Mouse (Mus musculus) forebrain, embryonic 11.5 days (tissue): Measurements from ENCODE around the gene Gm45140. TPM values are rescaled to one million over a fixed set of nuclear protein-coding genes. Genes with fewer than 3 reads are reported as not detected.

Experiments
- ATAC-seq: fragments of 200-750 bp; cut with Nextera tagmentation; replicated peaks from 2 replicates; pipeline ENCODE4 v1.8.0; 2017; ENCODE audit warnings: moderate TSS enrichment; ENCODE audit not compliant: low FRiP score
- DNase-seq: peaks from one replicate; pipeline ENCODE4 v3.0.0-alpha.2; 2017; ENCODE audit warnings: low spot score
- H3K27ac ChIP-seq: fragments of 300-500 bp; sonication (generic); 2 replicates; pipeline ENCODE4 v1.5.1; 2014; ENCODE audit warnings: low read depth, low read length
- H3K27me3 ChIP-seq: fragments of 300-500 bp; sonication (generic); 2 replicates; pipeline ENCODE4 v1.6.1; 2014; ENCODE audit warnings: mild to moderate bottlenecking, low read length, mixed read lengths; ENCODE audit not compliant: control insufficient read depth, insufficient read depth
- H3K36me3 ChIP-seq: fragments of 300-500 bp; sonication (generic); 2 replicates; pipeline ENCODE4 v1.6.1; 2014; ENCODE audit warnings: mild to moderate bottlenecking, low read length, moderate library complexity, mixed read lengths; ENCODE audit not compliant: control insufficient read depth, insufficient read depth
- H3K4me1 ChIP-seq: fragments of 300-500 bp; sonication (generic); replicated peaks from 2 replicates; pipeline ENCODE4 v1.6.1; 2014; ENCODE audit warnings: low read length, mixed read lengths; ENCODE audit not compliant: control insufficient read depth, insufficient read depth
- H3K4me2 ChIP-seq: fragments of 300-500 bp; sonication (generic); 2 replicates; pipeline ENCODE4 v1.6.1; 2014; ENCODE audit warnings: low read depth, mild to moderate bottlenecking, low read length, moderate library complexity, mixed read lengths; ENCODE audit not compliant: severe bottlenecking
- H3K4me3 ChIP-seq: fragments of 300-500 bp; sonication (generic); 2 replicates; pipeline ENCODE4 v1.5.1; 2014; ENCODE audit warnings: low read depth, low read length
- H3K9ac ChIP-seq: fragments of 300-500 bp; sonication (generic); 2 replicates; pipeline ENCODE4 v1.6.1; 2014; ENCODE audit warnings: low read length
- H3K9me3 ChIP-seq: fragments of 300-500 bp; sonication (generic); 2 replicates; pipeline ENCODE4 v1.6.1; 2016; ENCODE audit warnings: low read length, mixed read lengths; ENCODE audit not compliant: control insufficient read depth
- WGBS: fragments of 180-500 bp; shearing (Covaris S2); extraction: QIAGEN DNeasy Blood & Tissue Kit; methylation state at CpG from one replicate; pipeline ENCODE4 v1.1.7; 2014; 5-methylcytosine and 5-hydroxymethylcytosine counted together
- polyA plus RNA-seq: library from polyadenylated mRNA; unstranded; fragments of >200 nt; fragmentation: Nextera tagmentation; extraction: Ambion mirVana; gene quantifications from 2 replicates; pipeline ENCODE4 v1.2.1, GENCODE M21; 2014

Gm45140 gene
- polyA plus RNA-seq, 1 experiment from 2014 or later = 5.0 TPM

DNA sequence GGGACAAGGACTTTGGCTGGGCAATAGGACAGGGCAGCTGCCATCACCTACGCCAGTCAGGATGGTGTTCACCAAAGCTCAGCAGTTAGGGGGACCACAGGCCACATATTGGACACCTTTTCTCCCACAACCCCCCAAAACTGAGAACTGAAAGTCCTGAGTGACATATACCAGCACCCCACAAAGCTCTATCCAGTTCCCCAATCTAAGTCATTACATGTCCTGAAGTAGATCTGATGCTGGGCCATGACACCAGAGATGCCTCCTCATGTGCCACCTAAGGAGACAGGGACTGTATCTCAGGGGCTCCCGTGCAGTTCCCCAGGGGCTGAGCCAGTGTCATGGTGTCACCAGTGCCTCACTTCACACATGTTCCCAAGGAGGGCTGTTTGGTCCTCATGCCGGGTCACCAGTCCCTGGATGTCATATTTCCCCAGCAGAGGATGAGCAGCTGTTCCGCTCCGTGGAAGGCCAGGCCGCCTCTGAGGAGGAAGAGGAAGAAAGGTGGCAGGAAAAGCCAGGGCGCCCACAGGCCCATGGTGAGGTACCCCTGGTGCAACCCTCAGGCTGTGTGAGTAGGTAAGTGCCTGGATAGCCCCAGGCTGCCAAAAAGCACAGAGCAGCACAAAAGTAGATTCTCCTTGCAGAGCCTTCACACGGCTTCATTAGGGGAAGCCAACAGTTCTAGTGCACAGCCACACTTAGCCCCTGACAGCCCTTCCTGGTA is 85.2 kb downstream of the Gm45140 start:
- 87% methylated on average over 8 of the region's 8 CpGs for WGBS
- ATAC-seq (no peak), DNase-seq (no peak)
- H3K9ac ChIP-seq = no peak overlapping the region
- H3K36me3 ChIP-seq = no peaks in the 10 kb centered on the region
- no peaks in the 10 kb centered on the region for H3K27me3 ChIP-seq
- no peak overlapping the region for H3K4me3 ChIP-seq
- no peaks in the 10 kb centered on the region for H3K4me1 ChIP-seq
- H3K4me2 ChIP-seq = no peak overlapping the region
- H3K27ac ChIP-seq = no peak overlapping the region
- H3K9me3 ChIP-seq = no peaks in the 10 kb centered on the region

DNA sequence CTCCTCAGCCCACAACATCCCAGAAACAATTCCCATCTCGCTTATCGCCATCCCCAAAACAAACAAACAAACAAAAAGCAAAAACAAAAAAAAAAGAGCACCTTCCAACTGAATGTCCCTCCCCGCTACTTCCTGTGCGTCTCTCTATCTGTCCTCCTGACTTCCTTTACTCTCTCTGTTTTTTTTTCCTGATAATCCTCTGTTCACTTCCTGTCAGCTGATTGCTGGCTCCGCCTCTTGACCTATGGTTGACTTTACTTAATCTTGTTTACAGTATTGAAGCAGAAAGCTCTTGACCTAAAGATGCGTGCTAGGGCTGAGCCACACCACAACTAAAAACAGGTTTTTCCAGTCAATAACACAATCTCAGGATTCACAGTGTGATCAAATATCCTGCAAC is 87.1 kb downstream of the Gm45140 start:
- Histone ChIP-seq H3K4me1 (no peaks in the 10 kb centered on the region), H3K4me3 (no peak overlapping the region), H3K27me3 (no peaks in the 10 kb centered on the region), H3K9me3 (no peaks in the 10 kb centered on the region), H3K4me2 (no peak overlapping the region), H3K9ac (no peak overlapping the region), H3K27ac (no peak overlapping the region), H3K36me3 (no peaks in the 10 kb centered on the region)
- DNase-seq (no peak), ATAC-seq (no peak)
- WGBS = 88% methylated on average over 6 of the region's 6 CpGs

DNA sequence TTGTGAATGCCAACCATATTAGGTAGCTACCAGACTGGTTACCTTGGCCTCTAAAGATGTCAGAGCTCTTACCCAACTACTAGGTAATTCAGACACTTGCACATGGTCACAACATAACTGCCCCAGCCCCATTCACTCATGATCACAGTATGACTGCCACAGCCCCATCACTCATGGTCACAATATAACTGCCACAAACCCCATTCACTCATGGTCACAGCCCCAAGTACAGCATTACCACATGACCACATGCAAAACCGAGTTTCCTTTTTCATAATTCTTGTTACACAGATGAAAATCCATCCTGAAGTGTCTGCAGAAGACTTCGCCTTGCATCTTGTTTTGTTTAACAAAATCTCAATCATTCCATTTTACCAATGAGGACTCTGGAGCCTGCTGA is 87.5 kb downstream of the Gm45140 start:
- 89% methylated on average over 2 of the region's 2 CpGs for WGBS

DNA sequence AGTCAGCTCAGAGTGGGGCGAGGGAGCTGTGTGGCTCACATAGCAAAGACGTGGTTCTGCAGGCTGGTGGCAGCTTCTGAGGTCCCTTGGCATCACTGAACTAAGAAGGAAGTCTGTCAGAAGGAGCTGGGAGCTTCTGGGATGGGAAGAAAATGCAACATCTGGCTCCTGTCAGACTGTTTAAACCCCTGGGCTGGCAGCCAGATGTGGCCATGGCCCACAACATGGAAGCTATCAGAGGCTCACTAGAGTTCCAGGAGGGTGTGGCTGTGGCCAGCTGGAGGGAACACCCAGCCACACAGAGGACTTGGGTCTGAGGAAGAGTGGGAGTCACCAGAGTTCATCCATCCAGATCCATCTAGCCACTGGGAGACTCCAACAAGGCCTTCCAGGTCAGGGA is 88.7 kb downstream of the Gm45140 start:
- no peaks in the 10 kb centered on the region for H3K36me3 ChIP-seq
- WGBS = 88% methylated on average over 2 of the region's 2 CpGs
- DNase-seq (no peak), ATAC-seq (no peak)
- H3K4me1 ChIP-seq = no peaks in the 10 kb centered on the region
- no peaks in the 10 kb centered on the region for H3K27me3 ChIP-seq
- H3K4me3 ChIP-seq = no peak overlapping the region
- H3K9me3 ChIP-seq = no peaks in the 10 kb centered on the region
- H3K4me2 ChIP-seq = no peak overlapping the region
- H3K27ac ChIP-seq = no peak overlapping the region
- H3K9ac ChIP-seq = no peak overlapping the region

More for the DNA sequence above, 87.5 kb downstream of the Gm45140 start:
- ATAC-seq (no peak), DNase-seq (no peak)
- Histone ChIP-seq H3K27ac (no peak overlapping the region), H3K27me3 (no peaks in the 10 kb centered on the region), H3K9me3 (no peaks in the 10 kb centered on the region), H3K4me1 (no peaks in the 10 kb centered on the region), H3K36me3 (no peaks in the 10 kb centered on the region), H3K4me2 (no peak overlapping the region), H3K9ac (no peak overlapping the region), H3K4me3 (no peak overlapping the region)

DNA sequence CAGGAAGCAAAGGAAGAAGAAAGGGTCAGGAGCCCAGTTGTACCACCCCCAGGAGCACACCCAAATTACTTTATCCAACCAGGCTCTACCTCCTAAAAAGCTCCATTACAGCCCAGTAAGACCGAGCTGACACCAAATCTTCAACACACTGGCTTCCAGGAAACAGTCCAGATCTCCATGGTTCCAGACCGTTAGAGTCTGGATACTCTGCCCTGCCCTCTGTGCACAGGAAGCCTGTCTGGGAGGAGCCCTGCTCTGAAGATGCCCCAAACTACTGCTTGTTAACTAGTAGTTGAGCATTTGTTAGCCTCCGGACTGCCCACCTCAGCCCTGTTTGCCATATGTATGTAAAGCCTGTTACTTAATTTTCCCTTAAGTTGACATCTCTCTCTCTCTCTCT is 89.5 kb downstream of the Gm45140 start:
- Histone ChIP-seq H3K4me2 (no peak overlapping the region), H3K27ac (no peak overlapping the region), H3K9me3 (no peaks in the 10 kb centered on the region), H3K27me3 (no peaks in the 10 kb centered on the region), H3K9ac (no peak overlapping the region), H3K4me1 (no peaks in the 10 kb centered on the region), H3K4me3 (no peak overlapping the region), H3K36me3 (no peaks in the 10 kb centered on the region)
- ATAC-seq (no peak), DNase-seq (no peak)
- 77% methylated on average over 3 of the region's 3 CpGs for WGBS

DNA sequence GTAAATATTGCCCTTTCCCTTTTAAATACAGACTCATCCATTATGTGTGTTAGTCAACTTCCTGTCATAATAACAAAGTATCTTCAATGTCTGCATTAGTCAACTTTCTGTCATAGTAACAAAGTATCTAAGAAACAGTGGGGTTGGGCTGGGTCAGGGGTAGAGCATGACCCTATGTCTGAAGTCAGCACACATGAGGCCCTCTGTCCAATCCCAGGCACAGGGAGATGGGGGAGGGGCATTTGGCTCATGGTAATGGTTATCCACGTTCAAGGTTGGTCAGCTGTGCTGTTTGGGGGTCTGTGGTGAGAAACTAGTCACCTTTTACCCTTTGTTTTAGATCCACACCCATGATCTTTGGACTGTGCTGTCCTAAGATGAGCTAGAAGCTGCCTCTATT is 90.3 kb downstream of the Gm45140 start:
- 54% methylated on average over 1 of the region's 1 CpGs for WGBS

DNA sequence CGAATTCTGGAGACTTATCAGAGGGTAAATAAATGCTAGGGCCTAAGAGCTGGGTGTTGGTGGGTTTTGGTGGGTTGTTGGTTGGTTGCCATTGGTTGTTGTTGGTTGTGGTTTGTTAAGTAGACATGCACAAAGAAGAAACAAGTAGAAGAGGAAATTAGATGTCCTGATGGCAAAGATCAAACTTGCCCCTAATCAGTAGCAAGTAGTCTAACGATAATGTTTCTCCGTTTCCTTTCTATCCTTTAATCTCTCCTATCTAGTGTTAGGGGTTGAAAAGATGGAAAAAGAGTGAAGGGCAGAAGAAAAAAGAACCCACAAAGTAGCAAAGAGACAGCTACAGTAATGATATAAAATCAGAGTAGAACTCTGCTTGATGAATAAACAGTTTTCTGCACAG is 91.0 kb downstream of the Gm45140 start:
- no peak overlapping the region for H3K4me3 ChIP-seq
- H3K9ac ChIP-seq = no peak overlapping the region
- 88% methylated on average over 3 of the region's 3 CpGs for WGBS
- DNase-seq (no peak), ATAC-seq (no peak)
- H3K4me2 ChIP-seq = no peak overlapping the region
- H3K27me3 ChIP-seq = no peaks in the 10 kb centered on the region
- H3K27ac ChIP-seq = no peak overlapping the region
- H3K4me1 ChIP-seq = no peaks in the 10 kb centered on the region
- no peaks in the 10 kb centered on the region for H3K36me3 ChIP-seq
- no peaks in the 10 kb centered on the region for H3K9me3 ChIP-seq

More for the DNA sequence above, 90.3 kb downstream of the Gm45140 start:
- Histone ChIP-seq H3K36me3 (no peaks in the 10 kb centered on the region), H3K9ac (no peak overlapping the region), H3K27ac (no peak overlapping the region), H3K9me3 (no peaks in the 10 kb centered on the region), H3K27me3 (no peaks in the 10 kb centered on the region), H3K4me3 (no peak overlapping the region), H3K4me2 (no peak overlapping the region), H3K4me1 (no peaks in the 10 kb centered on the region)
- DNase-seq (no peak), ATAC-seq (no peak)

DNA sequence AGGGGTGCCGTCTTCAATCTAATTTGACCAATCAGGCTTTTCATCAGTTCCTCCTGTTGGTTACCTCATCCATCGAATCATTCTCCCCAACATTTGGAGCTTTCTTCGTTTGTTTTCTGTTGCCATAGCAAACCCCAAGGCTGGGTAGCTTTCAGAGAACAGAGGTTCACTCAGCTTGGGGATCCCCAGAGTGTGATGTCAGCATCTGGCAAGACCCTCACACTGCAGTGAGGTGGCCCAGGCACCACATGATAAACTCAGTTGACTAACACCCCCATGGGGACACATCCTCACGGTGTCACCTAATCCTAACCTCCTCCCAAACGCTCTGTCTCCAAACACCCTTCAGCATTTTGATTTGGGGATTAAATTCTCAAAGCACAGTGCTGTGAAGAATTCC is 92.3 kb downstream of the Gm45140 start:
- H3K27ac ChIP-seq = no peak overlapping the region
- WGBS = 77% methylated on average over 5 of the region's 5 CpGs
- no peaks in the 10 kb centered on the region for H3K27me3 ChIP-seq
- H3K36me3 ChIP-seq = no peaks in the 10 kb centered on the region
- H3K4me1 ChIP-seq = peaks cover 2% of the 10 kb centered on the region; the same call in 1 of the 2 replicates
- no peak overlapping the region for H3K9ac ChIP-seq
- H3K4me3 ChIP-seq = no peak overlapping the region
- no peak for ATAC-seq
- no peak for DNase-seq
- no peak overlapping the region for H3K4me2 ChIP-seq
- H3K9me3 ChIP-seq = no peaks in the 10 kb centered on the region

DNA sequence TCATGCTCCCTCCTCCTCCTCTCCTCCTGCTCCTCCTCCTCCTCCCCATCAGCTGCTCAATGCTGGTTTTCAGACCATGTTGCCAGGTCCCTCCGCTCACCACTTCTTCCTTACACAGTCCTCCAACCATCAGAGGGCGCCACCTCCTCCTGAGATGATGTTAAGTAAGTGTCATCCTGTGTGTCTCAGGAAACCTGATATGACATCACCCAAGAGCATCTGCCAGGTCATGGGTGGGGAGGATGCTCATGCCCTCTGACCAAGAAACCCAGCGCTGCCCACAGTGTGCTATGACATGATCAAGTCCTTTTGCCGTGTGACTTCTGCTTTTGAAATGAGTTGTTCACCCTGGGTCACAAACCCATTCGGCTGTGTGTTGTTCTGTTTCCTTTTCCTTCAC is 92.8 kb downstream of the Gm45140 start:
- no peak for DNase-seq
- no peak overlapping the region for H3K27ac ChIP-seq
- H3K9me3 ChIP-seq = no peaks in the 10 kb centered on the region
- H3K36me3 ChIP-seq = no peaks in the 10 kb centered on the region
- H3K4me1 ChIP-seq = peaks cover 6% of the 10 kb centered on the region; the same call in 1 of the 2 replicates
- H3K27me3 ChIP-seq = no peaks in the 10 kb centered on the region
- ATAC-seq = no peak
- H3K4me2 ChIP-seq = no peak overlapping the region
- 83% methylated on average over 5 of the region's 5 CpGs for WGBS
- no peak overlapping the region for H3K9ac ChIP-seq
- H3K4me3 ChIP-seq = no peak overlapping the region
